Mouse (Mus musculus): ENCODE results near the gene Vnn1.

- TF ChIP-seq CTCF (IDR thresholded peaks at IDR 0.05; ENCODE audit: low read depth) (no peak), EP300 (IDR thresholded peaks at IDR 0.05; ENCODE audit: low read depth) (no peak)
Measured at GRCm38 (mm10) chr10:23920056-23920455, 25.6 kb downstream of the Vnn1 start, which contains the start of gene Taar1.

Measured in liver, embryonic 14.5 days (tissue).